Mouse (Mus musculus) lung, adult 2 months (tissue): ENCODE measurements at regions not wholly inside any gene's neighbourhood (a gene's known extent, or its start where the extent isn't known, plus 50 kb on each side); places are given as distances from the start of the nearest gene placed in this dataset.

Source experiments
- CTCF ChIP-seq: fragments of 200-500 bp; IDR thresholded peaks from 2 replicates; pipeline ENCODE4 v1.5.1; 2011; ENCODE audit warnings: mild to moderate bottlenecking, low read length, control low read depth; ENCODE audit not compliant: insufficient read depth
- POLR2A ChIP-seq: fragments of 200-500 bp; IDR thresholded peaks from 2 replicates; pipeline ENCODE4 v1.6.1; 2011; ENCODE audit warnings: low read depth, mild to moderate bottlenecking, control low read depth, low read length, borderline replicate concordance; ENCODE audit errors: extremely low read depth

DNA sequence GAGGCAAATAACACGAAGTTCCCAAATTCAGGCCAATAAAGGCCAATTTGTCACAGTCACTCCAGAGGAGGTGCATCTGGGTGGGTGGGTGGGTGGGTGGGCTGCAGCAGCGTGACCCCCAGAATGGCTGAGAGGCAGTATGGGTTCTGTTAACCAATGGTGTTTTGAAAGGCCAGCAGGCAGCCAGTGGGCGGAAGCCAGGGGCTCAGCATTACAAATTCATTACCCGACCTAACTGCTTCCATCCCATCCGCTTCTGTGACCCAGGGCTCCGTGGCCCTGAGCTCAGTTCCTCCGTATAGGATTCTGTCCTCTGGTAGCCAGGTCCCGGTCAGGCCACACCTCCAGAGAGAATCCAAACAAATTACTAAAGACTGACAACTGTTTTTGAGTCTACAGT, 463.5 kb downstream of the Med13l start:
- TF ChIP-seq POLR2A (no peak), CTCF (no peak)
